Mouse (Mus musculus) lung, adult 2 months (tissue): ENCODE measurements around the gene Rasip1. TPM values are rescaled to one million over a fixed set of nuclear protein-coding genes. Genes with fewer than 3 reads are reported as not detected.

Source experiments
- DNase-seq: peaks from one replicate; pipeline ENCODE4 v3.0.0; 2022
- H3K4me1 ChIP-seq: fragments of 200-500 bp; 2 replicates; pipeline ENCODE4 v1.6.1; 2011; ENCODE audit warnings: low read length; ENCODE audit not compliant: control insufficient read depth, insufficient read depth
- H3K4me3 ChIP-seq: fragments of 200-500 bp; replicated peaks from 2 replicates; pipeline ENCODE3; 2011; ENCODE audit warnings: low read depth, mild to moderate bottlenecking, control low read depth, low read length; ENCODE audit errors: extremely low read depth
- CTCF ChIP-seq: fragments of 200-500 bp; IDR thresholded peaks from 2 replicates; pipeline ENCODE4 v1.5.1; 2011; ENCODE audit warnings: mild to moderate bottlenecking, low read length, control low read depth; ENCODE audit not compliant: insufficient read depth
- POLR2A ChIP-seq: fragments of 200-500 bp; IDR thresholded peaks from 2 replicates; pipeline ENCODE4 v1.6.1; 2011; ENCODE audit warnings: low read depth, mild to moderate bottlenecking, control low read depth, low read length, borderline replicate concordance; ENCODE audit errors: extremely low read depth
- WGBS: fragments of 180-500 bp; shearing (Covaris S2); methylation state at CpG from one replicate; pipeline ENCODE4 v1.1.7; 2018; 5-methylcytosine and 5-hydroxymethylcytosine counted together
- polyA plus RNA-seq: library from polyadenylated mRNA; depleted of rRNA; stranded (reverse); fragments of >200 nt; gene quantifications from 2 replicates; pipeline ENCODE4 v1.2.3, GENCODE M21; 2012; rRNA removed

Gene Rasip1
- polyA plus RNA-seq: 139 and 181 TPM in 2 replicates

DNA sequence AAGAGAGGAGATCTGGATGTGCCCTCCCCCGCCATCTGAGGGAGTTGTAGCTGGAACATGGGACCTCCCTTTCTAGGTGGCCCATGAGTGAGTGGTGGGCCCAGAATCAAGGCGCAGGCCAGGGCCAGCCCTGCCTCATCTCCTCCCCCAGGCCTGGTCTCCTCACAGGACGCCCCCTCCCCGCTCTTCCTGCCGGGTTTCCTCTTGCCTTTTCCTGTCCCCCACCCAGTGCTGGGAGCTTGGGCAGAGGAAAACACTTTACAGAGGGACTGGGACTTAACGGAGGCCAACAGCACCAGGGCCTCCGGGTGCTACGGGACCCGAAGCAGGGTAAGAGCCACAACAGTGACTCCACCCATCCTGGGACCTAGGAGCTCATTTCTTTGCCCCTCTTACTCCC lies at the start of gene Rasip1:
Rasip1 (plus strand) TSS at position 228 of the 400 bp plus-strand sequence.
- peak; percentile 39 for DNase-seq
- TF ChIP-seq CTCF: no peak
- peak; percentile 94 for TF ChIP-seq POLR2A
- WGBS: 52% methylated on average over 9 of the region's 9 CpGs
- peak within 1 kb of the TSS; percentile 94 for H3K4me3 ChIP-seq
- H3K4me1 ChIP-seq: 0 out of 2 replicates have a peak, but pooled peaks cover 6% of the 10 kb centered on the region

DNA sequence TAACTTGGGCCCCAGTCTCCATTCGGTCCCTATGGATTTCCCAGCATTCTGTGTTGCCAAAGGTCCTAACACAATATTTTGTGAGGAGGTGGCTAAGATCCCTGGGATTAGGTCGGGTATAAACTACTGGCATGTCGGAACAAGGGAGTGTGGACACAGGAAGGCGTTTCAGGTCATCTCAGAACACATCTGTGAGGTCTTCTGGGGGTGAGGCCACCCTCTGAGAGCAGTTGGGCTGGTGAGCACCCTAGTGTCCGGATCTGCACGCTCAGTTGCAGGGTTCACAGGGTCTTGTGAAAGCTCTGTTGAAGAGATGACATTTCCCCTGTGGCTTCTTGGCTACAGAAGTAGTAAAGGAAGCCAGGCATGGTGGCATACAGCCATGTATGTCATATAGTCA lies 41.4 kb upstream of the Rasip1 start:
- Histone ChIP-seq H3K4me3 (no peak overlapping the region), H3K4me1 (no peaks in the 10 kb centered on the region)
- no peak for DNase-seq
- 89% methylated on average over 6 of the region's 6 CpGs for WGBS
- TF ChIP-seq CTCF (no peak), POLR2A (no peak)

DNA sequence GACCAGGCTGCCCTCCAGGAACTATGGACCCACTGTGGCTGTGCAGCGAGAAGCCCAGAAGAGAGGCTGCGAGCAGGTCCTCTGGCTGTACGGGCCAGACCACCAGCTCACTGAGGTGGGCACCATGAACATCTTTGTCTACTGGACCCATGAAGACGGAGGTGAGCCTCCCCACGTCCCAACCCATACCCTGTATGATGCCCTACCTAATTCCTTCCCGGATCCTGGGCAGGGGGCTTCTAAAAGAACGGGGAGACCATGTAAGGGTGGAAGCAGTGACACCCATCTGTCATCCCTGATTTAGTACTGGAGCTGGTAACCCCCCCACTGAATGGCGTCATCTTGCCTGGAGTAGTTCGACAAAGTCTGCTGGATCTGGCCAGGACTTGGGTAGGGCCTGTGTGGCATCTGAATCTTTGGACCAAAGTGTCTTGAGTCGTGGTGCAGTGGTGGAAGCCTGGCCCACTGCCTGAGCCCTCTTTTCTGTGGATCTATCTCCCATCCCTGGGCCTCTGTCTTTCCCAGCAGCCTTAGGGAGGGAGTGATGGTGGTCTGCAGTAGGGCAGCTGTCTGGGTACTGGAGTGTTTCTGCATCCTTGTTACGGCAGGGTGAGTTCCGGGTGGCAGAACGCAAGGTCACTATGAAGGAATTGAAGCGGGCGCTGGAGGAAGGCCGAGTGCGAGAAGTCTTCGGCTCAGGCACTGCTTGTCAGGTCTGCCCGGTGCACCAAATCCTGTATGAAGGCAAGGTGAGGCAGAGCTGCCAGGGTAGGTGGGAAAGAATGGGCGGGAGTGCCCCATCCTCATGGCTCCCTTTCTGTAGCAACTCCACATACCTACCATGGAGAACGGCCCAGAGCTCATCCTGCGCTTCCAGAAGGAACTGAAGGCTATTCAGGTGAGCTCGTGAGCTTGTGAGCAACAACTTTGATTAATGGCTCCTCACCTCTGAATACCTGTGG lies 39.4 kb upstream of the Rasip1 start:
- TF ChIP-seq POLR2A: no peak
- no peak for TF ChIP-seq CTCF
- Histone ChIP-seq H3K4me3 (no peak overlapping the region), H3K4me1 (no peaks in the 10 kb centered on the region)
- no peak for DNase-seq
- 93% methylated on average over 23 of the region's 23 CpGs for WGBS

DNA sequence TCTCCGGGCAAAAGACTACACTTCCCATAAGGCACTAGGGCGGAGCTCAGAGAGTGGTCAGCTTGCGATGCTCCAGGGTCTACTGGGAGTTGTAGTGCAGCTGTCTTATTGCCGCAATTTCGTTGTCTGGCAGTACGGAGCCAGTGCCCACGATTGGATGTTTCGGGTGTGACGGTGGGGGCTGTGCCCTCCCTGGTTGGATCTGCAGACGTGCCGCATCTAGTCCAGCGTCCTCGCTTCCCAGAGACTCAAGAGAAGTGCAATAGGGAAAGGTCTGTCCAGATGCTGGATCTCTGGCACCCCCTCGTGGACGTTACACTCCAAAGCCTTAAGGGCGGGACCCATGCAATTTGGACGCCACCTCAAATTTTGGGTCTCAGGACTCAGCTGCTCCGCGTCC lies 38.1 kb upstream of the Rasip1 start:
- 5% methylated on average over 19 of the region's 19 CpGs for WGBS
- H3K4me1 ChIP-seq: no peaks in the 10 kb centered on the region
- DNase-seq: peak; percentile 87
- TF ChIP-seq POLR2A (peak; percentile 31; the same call in 1 of the 2 replicates), CTCF (peak; percentile 91)
- peak overlapping the region; percentile 36 for H3K4me3 ChIP-seq

DNA sequence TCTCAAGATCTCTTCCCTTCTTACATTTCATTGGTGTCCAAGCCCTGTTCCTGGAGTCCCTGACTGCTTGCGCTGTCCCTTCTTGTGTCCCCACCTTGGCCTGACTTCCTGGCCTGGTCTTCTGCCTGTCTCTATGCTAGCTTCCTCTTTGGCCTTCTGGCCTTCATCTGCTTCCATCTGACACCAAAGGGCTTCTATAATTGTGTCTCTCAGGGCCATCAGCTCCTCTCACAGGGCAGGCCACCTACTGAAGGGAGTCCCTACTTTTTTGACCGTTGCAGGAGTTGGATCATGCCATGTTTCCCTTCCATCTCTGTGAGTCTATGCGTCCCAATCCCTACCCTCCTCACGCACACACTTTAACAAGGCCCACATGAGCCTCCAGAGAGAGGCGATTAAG lies 37.4 kb upstream of the Rasip1 start:
- Histone ChIP-seq H3K4me3 (no peak overlapping the region), H3K4me1 (no peaks in the 10 kb centered on the region)
- no peak for DNase-seq
- TF ChIP-seq POLR2A: no peak
- WGBS: 92% methylated on average over 5 of the region's 5 CpGs

DNA sequence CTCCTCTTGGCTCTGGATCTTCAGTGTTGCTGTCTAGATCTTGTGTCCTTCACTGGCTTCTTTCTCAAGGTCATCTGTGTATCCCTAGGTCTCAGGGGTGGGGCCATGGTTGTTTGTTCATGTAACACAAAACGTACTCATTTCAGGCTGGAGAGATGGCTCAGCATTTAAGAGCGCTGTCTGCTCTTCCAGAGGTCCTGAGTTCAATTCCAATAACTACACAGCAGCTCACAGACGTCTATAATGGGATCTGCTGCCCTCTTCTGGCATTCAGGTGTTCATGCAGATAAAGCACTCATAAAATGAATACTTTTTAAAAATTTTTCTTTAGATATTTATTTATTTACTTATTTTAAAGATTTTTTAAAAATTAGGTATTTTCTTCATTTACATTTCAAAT lies 36.4 kb upstream of the Rasip1 start:
- no peak overlapping the region for H3K4me3 ChIP-seq
- DNase-seq: no peak
- H3K4me1 ChIP-seq: no peaks in the 10 kb centered on the region
- WGBS: 57% methylated on average over 3 of the region's 3 CpGs
- TF ChIP-seq POLR2A (no peak), CTCF (no peak)

DNA sequence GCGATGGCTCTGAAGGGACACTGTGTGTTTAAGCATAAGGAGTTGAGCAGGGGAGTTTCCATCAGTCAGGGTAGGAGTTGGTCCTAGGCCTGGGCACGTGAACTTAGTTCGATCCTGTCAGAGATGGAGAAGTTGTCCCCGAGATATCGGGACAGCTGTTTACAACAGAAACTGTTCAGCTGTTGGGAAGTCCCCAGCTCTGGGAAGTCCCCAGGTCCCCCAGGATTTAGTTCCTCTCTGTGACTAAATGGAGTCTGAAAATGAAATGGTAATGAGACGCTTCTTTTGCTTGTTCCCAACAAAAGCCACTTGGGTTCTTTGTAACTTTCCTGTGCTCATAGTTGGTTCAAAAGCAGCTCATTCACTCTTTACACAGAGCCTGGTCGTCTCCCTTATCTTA lies 35.4 kb upstream of the Rasip1 start:
- TF ChIP-seq POLR2A (no peak), CTCF (no peak)
- 50% methylated on average over 7 of the region's 7 CpGs for WGBS
- Histone ChIP-seq H3K4me1 (no peaks in the 10 kb centered on the region), H3K4me3 (no peak overlapping the region)
- DNase-seq: no peak

DNA sequence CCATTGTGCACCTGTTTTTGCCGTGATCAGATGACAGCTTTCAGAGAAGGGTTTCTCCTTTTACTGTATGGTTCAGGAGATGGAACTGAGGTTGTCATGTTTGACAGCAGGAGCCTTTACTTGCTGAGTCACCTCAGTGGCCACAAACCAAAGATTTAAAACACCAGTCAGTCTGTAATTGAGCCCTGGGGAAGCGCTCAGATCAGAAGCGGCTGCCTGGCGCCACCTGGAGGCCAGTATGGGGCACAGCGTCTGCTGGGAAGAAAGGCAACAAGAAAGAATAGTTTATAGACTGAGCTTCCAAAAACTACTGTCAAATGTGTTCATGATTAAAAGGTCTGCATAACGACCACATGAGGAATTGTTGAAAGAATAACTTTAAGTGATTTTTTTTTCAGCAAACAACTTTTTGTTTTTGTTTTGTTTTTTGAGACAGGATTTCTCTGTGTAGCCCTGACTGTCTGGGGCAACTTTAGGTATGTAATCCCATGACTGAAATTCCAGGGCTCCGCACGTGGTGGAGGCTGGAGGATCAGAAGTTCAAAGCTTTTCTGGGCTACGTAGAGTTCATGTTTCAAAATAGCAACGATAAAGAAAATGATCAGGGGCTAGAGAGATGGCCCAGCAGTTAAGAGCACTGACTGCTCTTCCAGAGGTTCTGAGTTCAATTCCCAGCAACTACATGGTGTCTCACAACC lies 34.0 kb upstream of the Rasip1 start:
- WGBS: 18% methylated on average over 10 of the region's 10 CpGs

DNA sequence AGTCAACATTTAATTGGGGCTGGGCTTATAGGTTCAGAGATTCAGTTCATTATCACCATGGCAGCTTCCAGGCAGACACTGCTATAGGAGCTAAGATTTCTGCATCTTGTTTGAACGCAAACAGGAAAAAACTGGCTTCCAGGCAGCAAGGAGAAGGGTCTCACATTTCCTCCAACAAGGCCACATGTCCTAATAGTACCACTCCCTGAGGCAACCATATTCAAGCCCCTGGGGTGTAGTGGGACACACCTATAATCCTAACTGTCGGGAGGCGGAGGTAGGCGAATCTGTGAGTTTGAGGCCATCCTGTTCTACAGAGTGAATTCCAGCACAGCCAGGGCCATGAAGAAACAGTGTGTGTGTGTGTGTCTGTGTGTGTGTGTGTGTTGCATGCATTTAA lies 32.1 kb upstream of the Rasip1 start:
- Histone ChIP-seq H3K4me1 (no peaks in the 10 kb centered on the region), H3K4me3 (no peak overlapping the region)
- 86% methylated on average over 4 of the region's 4 CpGs for WGBS
- TF ChIP-seq POLR2A (no peak), CTCF (no peak)
- no peak for DNase-seq

More for the DNA sequence above, 34.0 kb upstream of the Rasip1 start:
- no peaks in the 10 kb centered on the region for H3K4me1 ChIP-seq
- H3K4me3 ChIP-seq: no peak overlapping the region
- peak; percentile 69 for DNase-seq
- peak; percentile 77 for TF ChIP-seq CTCF
- no peak for TF ChIP-seq POLR2A

DNA sequence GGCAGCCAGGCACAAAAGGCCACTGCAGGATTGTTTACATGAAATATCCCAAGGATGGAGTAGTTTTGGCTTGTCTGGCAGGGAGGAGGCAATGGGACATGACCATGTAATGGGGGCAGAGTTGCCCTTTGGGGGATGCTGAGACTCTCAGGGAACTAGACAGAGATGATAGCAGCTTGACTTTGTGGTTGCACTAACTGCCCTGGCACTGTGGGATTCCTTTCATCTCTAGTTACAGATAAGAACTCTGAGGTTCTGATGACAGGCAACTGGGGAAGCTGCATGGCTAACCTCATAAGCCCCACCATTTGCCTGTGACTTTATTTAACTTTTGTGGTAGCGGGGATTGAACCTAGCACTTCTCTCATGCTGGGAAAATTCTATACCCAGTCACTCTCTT lies 31.2 kb upstream of the Rasip1 start:
- WGBS: 87% methylated on average over 1 of the region's 1 CpGs
- no peaks in the 10 kb centered on the region for H3K4me1 ChIP-seq
- no peak for TF ChIP-seq CTCF
- TF ChIP-seq POLR2A: no peak
- no peak for DNase-seq
- no peak overlapping the region for H3K4me3 ChIP-seq
